Mouse (Mus musculus): Measurements from ENCODE around the gene Sgsm3. TPM values are rescaled to one million over a fixed set of nuclear protein-coding genes. Genes with fewer than 3 reads are reported as not detected.

Gene Sgsm3
- total RNA-seq, 2 experiments from 2014 or later, result 77.2 to 91.3 TPM

DNA sequence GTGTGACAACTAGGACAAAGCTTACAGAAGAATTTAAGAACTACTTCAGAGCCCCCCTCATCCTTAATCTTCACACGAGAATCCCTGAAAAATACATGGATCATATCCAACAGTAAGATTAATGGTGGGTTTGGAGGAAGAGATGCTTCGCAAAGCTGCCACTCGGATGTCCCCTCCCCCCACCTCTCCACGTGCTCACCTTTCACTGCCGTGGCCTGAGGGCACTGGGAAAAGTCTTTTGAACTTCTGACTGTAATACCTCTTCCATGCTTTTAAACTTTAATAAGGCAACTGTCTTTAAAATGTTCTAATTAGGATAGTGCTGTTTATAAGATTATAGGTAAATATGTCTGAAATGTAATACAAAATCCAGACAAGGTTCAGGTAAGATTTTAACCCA, 3.3 kb upstream of the Sgsm3 start:
- intact Hi-C loops (cut with DNase I), result no loop called here
- DNase-seq (ENCODE audit: low spot score in 2 of 2), result no peak

- no peak for DNase-seq (ENCODE audit: low spot score in 2 of 2)
- intact Hi-C loops (cut with DNase I), result no loop called here
Observed at GRCm38 (mm10) chr15:80975666-80976065, 1.9 kb upstream of the Sgsm3 start.

DNA sequence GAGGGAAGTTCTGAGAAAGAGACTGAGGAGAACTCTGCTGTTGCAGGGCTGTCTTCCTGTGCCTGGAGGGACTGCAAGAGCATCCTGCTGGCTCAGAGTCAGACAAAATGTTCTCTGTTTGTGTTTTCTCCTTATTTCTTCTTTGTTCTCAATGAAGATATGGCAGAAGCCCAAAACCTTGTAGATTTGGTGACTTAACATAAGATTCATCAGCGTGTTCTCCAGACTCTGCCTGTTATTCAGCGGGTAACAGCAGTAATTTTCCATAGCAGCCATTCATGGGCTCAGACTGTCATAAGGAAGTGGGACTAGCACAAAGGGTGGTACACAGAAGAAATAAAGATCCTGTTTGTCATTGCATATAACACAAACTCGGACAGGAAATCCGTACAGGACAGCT, 2.0 kb downstream of the Sgsm3 start:
- intact Hi-C loops (cut with DNase I), result no loop called here
- no peak for DNase-seq (ENCODE audit: low spot score in 2 of 2)

DNA sequence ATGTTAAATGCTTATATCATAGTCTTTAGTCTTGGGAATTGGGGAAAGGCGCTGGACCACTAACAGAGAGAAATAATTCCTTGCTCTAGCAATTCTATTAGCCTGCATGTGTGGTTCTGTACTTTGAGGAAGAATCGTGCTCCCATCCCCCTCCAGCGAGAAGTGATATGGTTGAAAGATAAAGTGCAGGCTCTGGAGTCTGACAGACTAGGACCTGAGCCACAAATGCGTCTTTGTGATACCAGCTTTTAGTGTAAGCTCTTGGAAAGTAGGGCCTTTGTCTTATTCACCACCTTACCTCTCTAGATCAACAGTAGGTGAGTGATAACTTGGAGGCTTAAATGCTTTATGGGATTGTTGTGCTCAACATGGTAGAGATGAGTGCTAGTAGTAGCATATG, 3.6 kb downstream of the Sgsm3 start:
- no peak for DNase-seq (ENCODE audit: low spot score in 2 of 2)
- intact Hi-C loops (cut with DNase I), result no loop called here

DNA sequence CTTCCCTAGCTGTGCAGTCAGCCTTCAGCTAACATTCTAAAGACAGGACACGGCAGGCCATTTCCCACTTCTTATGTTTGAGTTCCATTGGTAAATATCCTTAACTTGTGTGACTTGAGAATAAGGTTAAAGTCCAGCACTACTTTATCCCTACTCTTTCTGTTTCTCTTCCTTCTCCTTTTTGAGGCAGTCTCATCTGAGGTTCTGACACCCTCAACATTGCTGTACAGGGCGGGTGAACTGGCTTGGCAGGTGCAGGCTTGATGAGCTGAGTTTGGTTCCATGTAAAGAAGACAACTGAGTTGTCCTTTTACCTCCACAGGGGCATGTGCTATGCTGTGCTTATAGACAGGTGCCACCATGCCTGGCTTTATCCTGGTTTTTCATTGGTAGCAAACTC, 5.7 kb downstream of the Sgsm3 start:
- intact Hi-C loops (cut with DNase I), result no loop called here
- no peak for DNase-seq (ENCODE audit: low spot score in 2 of 2)

DNA sequence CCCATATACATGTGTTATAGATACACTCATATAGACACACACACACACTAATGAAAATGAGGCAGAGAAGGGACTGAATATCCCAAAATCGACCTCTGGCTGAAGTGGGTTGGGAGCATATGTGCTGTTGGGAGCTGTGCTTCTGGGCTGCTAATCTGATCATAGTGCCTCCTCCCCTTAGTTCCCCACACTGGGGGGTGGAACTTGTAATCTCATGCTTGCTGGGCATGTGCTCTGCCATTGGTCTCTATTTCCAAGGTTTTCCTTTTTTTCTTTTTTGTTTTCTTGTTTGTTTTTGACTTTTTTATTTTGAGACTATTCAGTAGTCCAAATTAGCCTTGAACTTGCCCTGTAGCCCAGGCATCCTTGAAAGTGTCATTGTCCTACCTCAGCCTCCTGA, 10.8 kb downstream of the Sgsm3 start:
- intact Hi-C loops (cut with DNase I), result no loop called here

DNA sequence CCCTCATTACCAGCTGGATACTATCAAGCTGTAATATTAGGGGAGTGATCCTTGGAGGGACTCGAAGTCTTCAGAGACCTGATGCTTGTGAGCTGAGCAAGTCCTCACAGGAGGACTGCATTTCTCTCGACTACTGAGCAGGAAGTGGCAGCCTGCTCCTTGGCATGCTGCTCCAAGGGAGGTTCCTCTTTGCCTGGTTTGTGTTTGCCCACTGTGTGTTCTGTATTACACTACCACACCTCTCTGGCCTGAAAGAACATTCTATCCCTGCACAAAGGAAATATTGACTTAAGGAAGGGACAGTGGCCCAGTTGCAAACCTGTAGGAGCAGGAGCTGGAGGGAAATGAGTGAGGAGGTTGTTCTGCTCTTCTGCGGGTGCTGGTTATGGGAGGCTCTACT, 12.1 kb downstream of the Sgsm3 start:
- no peak for DNase-seq (ENCODE audit: low spot score in 2 of 2)
- intact Hi-C loops (cut with DNase I), result no loop called here

More for the DNA sequence above, 10.8 kb downstream of the Sgsm3 start:
- DNase-seq (ENCODE audit: low spot score in 2 of 2), result no peak

DNA sequence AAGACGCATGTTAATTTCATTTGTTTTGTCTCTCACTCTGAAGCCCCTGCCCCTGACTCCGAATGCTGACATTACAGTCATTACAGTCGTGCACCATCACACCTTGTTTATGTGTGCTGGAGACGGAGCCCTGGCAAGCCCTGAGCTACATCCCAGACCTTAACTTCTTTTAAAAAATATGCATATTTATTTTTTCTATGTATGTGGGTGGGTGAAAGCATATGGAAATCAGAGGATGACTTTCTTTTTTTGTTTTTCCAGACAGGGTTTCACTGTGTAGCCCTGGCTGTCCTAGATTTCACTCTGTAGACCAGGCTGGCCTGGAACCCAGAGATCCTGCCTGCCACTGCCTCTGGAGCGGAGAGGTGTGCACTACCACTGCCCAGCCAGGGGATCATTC, 17.4 kb downstream of the Sgsm3 start:
- intact Hi-C loops (cut with DNase I), result no loop called here
- peak in 1 of 2 experiments; percentile 58 for DNase-seq (ENCODE audit: low spot score in 2 of 2)

- intact Hi-C loops (cut with DNase I), result no loop called here
- no peak for DNase-seq (ENCODE audit: low spot score in 2 of 2)
Observed at GRCm38 (mm10) chr15:80996090-80996835, 18.7 kb downstream of the Sgsm3 start.

DNA sequence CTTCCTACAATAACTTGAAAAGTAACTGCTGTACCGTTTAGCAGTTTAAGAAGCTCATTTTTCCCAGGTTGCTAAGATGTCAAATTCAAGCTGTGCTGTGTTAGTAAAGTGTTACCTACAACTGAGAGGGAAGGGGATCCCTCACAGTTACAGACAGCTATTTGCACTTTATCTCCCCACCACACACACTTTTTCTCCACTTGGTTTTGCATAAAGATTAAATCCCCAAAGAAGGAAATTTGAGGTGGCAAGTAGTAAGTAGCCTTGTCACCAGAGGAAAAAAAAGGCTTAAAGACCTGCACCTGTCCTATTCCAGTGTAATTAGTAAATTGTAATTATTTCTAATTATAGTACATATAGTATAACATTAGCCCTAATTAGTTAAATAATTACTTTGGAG, 19.5 kb downstream of the Sgsm3 start:
- intact Hi-C loops (cut with DNase I), result no loop called here
- DNase-seq (ENCODE audit: low spot score in 2 of 2), result no peak

GRCm38 (mm10) chr15:81000419-81001138, 23.0 kb downstream of the Sgsm3 start:
- no peak for DNase-seq (ENCODE audit: low spot score in 2 of 2)
- intact Hi-C loops (cut with DNase I), result no loop called here

DNA sequence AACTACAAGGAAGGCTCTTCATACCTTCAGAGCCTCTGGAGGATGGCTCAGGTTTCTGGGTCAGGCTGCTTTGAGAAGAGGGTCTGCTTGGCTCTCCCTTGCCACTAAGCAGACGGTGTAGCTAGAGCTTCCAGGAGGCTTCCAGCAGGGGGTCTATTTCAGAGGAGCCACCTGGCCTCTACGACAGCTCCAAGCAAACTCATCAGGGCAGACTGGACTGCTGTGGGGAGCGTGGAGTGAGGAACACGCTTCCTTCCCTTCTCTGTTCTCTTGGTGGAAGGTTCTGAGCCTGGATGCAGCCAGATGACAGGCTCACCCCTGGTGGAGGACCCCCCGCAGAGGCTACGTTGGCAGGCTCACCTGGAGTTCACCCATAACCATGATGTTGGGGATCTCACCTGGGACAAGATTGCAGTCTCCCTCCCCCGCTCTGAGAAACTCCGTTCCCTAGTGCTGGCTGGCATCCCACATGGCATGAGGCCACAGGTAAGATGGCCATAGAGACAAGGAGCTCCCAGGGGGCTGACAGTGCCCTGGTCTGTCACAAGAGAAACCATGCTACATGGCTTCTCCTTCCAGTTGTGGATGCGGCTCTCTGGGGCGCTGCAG, 28.7 kb downstream of the Sgsm3 start:
- no peak for DNase-seq (ENCODE audit: low spot score in 2 of 2)
- intact Hi-C loops (cut with DNase I), result no loop called here

GRCm38 (mm10) chr15:81007339-81007738, 29.8 kb downstream of the Sgsm3 start:
- DNase-seq (ENCODE audit: low spot score in 2 of 2), result no peak
- intact Hi-C loops (cut with DNase I), result no loop called here

- intact Hi-C loops (cut with DNase I), result no loop called here
- DNase-seq (ENCODE audit: low spot score in 2 of 2), result no peak
Observed at GRCm38 (mm10) chr15:81007905-81008304, 30.3 kb downstream of the Sgsm3 start.

DNA sequence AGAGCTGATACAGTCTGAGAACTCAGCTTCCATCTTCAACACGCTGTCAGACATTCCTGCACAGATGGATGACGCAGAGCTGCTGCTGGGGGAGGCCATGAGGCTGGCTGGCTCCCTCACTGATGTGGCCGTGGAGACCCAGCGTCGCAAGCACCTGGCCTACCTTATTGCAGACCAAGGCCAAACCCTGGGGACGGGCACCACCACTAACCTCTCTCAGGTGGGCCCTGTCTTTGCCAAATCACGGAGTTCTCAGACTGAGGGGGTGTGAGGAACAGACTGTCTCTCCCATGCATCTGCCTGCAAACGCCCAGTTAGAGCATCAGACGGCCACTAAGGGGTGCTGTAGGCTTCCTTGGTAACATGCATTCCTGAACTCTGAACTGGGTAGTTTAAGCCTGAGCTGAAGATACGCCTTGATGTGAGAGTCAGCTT, 31.1 kb downstream of the Sgsm3 start:
- peak in 1 of 2 experiments; percentile 52 for DNase-seq (ENCODE audit: low spot score in 2 of 2)
- intact Hi-C loops (cut with DNase I), result no loop called here

GRCm38 (mm10) chr15:81010114-81010513, 32.5 kb downstream of the Sgsm3 start:
- DNase-seq (ENCODE audit: low spot score in 2 of 2), result no peak

DNA sequence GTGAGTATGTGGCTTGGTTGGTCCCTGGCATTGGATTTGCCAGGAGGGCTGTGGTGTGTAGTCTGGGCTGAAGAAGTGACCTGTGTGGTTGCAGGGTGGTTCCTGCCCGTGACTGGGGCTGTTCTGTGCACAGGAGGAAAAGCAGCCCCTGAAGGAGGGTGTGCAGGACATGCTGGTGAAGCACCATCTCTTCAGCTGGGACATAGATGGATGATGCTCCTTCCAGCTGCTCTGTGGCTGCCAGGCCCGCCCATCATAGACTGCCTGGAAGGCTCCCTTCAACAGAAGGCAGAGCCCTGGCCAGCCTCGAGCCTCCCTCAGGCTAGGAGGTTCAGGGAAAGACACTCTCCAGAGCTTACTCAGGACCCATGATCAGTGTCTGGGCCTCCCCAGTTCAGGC, 34.0 kb downstream of the Sgsm3 start:
- intact Hi-C loops (cut with DNase I), result no loop called here
- DNase-seq (ENCODE audit: low spot score in 2 of 2), result no peak

More at GRCm38 (mm10) chr15:81010114-81010513, 32.5 kb downstream of the Sgsm3 start:
- intact Hi-C loops (cut with DNase I), result no loop called here

- intact Hi-C loops (cut with DNase I), result no loop called here
- DNase-seq (ENCODE audit: low spot score in 2 of 2), result no peak
Observed at GRCm38 (mm10) chr15:81012359-81012758, 34.8 kb downstream of the Sgsm3 start.

DNA sequence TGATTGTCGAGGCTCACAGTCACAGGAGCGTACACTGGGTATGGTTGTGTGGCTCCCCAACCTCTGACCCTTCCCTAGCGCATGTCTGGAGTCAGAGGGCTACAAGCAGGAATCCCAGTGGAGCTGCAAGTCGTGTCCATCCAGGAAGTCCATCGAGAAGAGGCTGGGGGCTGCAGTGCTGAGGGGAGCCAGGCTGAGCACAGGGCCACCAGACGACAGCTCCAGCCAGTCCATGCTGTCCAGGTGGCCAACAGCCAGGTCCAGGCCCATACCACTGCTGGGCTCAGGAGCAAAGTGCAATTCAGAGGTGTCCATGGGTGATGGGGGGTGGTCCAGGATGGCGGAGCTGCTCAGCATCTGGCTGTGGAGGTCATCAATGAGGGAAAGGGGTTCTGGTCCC, 35.6 kb downstream of the Sgsm3 start:
- no peak for DNase-seq (ENCODE audit: low spot score in 2 of 2)
- intact Hi-C loops (cut with DNase I), result no loop called here

GRCm38 (mm10) chr15:81015068-81015744, 37.6 kb downstream of the Sgsm3 start:
- intact Hi-C loops (cut with DNase I), result no loop called here

More at GRCm38 (mm10) chr15:81015068-81015744, 37.6 kb downstream of the Sgsm3 start:
- DNase-seq (ENCODE audit: low spot score in 2 of 2), result no peak

Measured in left cerebral cortex, postnatal 25 days (tissue).